Mouse (Mus musculus): ENCODE measurements around the gene Ms4a4d.
"Not testable (repeated sequence)": the region's sequence is repeated elsewhere in the genome, so short reads cannot be mapped to it uniquely, and the experiment has no call there.

The Ms4a4d gene

GRCm38 (mm10) chr19:11536593-11536992, at the start of gene Ms4a4d:
TSS of gene Ms4a4d (plus strand) at chr19:11536801.
- no peak for DNase-seq (ENCODE audit: low spot score in 2 of 2)

GRCm38 (mm10) chr19:11491406-11492189, 45.0 kb upstream of the Ms4a4d start:
- DNase-seq (ENCODE audit: low spot score in 2 of 2): peak; percentile 82 to 85

GRCm38 (mm10) chr19:11492671-11493070, 43.9 kb upstream of the Ms4a4d start:
- DNase-seq (ENCODE audit: low spot score in 2 of 2): no peak

GRCm38 (mm10) chr19:11494519-11494918, 42.1 kb upstream of the Ms4a4d start:
- peak; percentile 82 to 87 for DNase-seq (ENCODE audit: low spot score in 2 of 2)

- DNase-seq (ENCODE audit: low spot score in 2 of 2): no peak
These were observed 40.2 kb upstream of the Ms4a4d start for GRCm38 (mm10) chr19:11496361-11496760.

GRCm38 (mm10) chr19:11497300-11497699, 39.3 kb upstream of the Ms4a4d start:
- peak; percentile 62 to 67 for DNase-seq (ENCODE audit: low spot score in 2 of 2)

- DNase-seq (ENCODE audit: low spot score in 2 of 2): no peak
These were observed 35.8 kb upstream of the Ms4a4d start for GRCm38 (mm10) chr19:11500796-11501195.

GRCm38 (mm10) chr19:11501326-11501725, 35.3 kb upstream of the Ms4a4d start:
- no peak for DNase-seq (ENCODE audit: low spot score in 2 of 2)

- no peak for DNase-seq (ENCODE audit: low spot score in 2 of 2)
These were observed 31.7 kb upstream of the Ms4a4d start for GRCm38 (mm10) chr19:11504857-11505256.

- no peak for DNase-seq (ENCODE audit: low spot score in 2 of 2)
These were observed 23.1 kb upstream of the Ms4a4d start for GRCm38 (mm10) chr19:11513458-11513857.

GRCm38 (mm10) chr19:11516246-11516645, 20.4 kb upstream of the Ms4a4d start, which contains the start of gene Ms4a6b:
TSS of gene Ms4a6b (plus strand) at chr19:11516512.
- no peak for DNase-seq (ENCODE audit: low spot score in 2 of 2)

- peak; percentile 63 to 65 for DNase-seq (ENCODE audit: low spot score in 2 of 2)
These were observed 19.8 kb upstream of the Ms4a4d start for GRCm38 (mm10) chr19:11516845-11517244.

GRCm38 (mm10) chr19:11517373-11517772, 19.2 kb upstream of the Ms4a4d start:
- DNase-seq (ENCODE audit: low spot score in 2 of 2): peak in 1 of 2 experiments; percentile 31

- DNase-seq (ENCODE audit: low spot score in 2 of 2): peak; percentile 41 to 52
These were observed 18.2 kb upstream of the Ms4a4d start for GRCm38 (mm10) chr19:11518356-11518755.

GRCm38 (mm10) chr19:11520146-11520545, 16.5 kb upstream of the Ms4a4d start:
- DNase-seq (ENCODE audit: low spot score in 2 of 2): no peak

- no peak for DNase-seq (ENCODE audit: low spot score in 2 of 2)
These were observed 3.2 kb upstream of the Ms4a4d start for GRCm38 (mm10) chr19:11533421-11533820.

- no peak for DNase-seq (ENCODE audit: low spot score in 2 of 2)
These were observed 2.6 kb upstream of the Ms4a4d start for GRCm38 (mm10) chr19:11533888-11534445.

- DNase-seq (ENCODE audit: low spot score in 2 of 2): no peak
These were observed 735 bp downstream of the Ms4a4d start for GRCm38 (mm10) chr19:11537336-11537735.

- peak; percentile 77 to 82 for DNase-seq (ENCODE audit: low spot score in 2 of 2)
These were observed 3.7 kb downstream of the Ms4a4d start for GRCm38 (mm10) chr19:11540166-11540821.

GRCm38 (mm10) chr19:11544383-11544782, 7.8 kb downstream of the Ms4a4d start:
- DNase-seq (ENCODE audit: low spot score in 2 of 2): not testable (repeated sequence)

GRCm38 (mm10) chr19:11547911-11548310, 11.3 kb downstream of the Ms4a4d start:
- DNase-seq (ENCODE audit: low spot score in 2 of 2): no peak

- DNase-seq (ENCODE audit: low spot score in 2 of 2): no peak
These were observed 18.1 kb downstream of the Ms4a4d start for GRCm38 (mm10) chr19:11554726-11555125.

- peak; percentile 20 to 25 for DNase-seq (ENCODE audit: low spot score in 2 of 2)
These were observed 23.0 kb downstream of the Ms4a4d start for GRCm38 (mm10) chr19:11559560-11559959.
